Comparison of ENCODE assay signal across 16 mouse cellular contexts in the genomic region with DNA sequence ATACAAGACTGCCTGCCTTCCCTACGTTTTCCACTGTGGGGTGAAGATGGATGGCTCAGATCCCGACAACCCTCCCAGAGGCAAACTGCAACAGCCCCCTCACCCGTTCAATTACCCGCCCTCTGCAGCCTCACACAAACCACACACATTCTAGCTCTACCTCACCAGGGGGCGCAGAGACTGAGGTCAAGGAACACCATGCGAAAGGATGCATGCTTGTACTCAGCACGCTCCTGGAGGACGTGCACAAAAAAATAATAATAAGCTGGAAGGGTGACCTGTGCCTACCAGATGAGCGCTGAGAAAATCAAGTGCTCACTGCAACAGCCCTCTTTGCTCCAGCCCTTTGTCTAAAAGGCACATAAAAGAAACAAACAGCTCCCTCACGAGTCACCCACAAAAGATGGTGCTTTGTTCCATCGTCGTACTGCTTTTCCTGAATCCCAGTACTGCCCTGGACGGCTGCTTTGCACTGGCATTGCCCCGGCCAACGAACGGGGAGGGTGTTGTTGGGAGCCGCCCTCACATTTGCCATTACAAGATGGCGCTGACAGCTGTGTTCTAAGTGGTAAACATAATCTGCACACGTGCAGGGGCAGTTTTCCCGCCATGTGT.
DNase-seq lines count a peak whose midpoint lies in the region; ATAC-seq and TF ChIP-seq lines count a peak whose summit lies in the region.
"Had no signal": no experiment of that assay in that cellular context is flagged by ENCODE, and none has a peak within 500 bp of the region (broad histone marks: within the 10 kb centered on the region; RNA-seq: fewer than 3 reads in every experiment).

No protein-coding gene starts in this region.

- no peak for TF ChIP-seq CTCF in layer of hippocampus, adult 2 months (conservative IDR thresholded peaks at IDR 0.05)
- no peak for TF ChIP-seq CTCF in hindbrain, postnatal 0 days (IDR thresholded peaks at IDR 0.05; ENCODE audit: low read depth)

- peak; percentile 56 for ATAC-seq in forebrain, embryonic 12.5 days (ENCODE audit: low FRiP score)
- 0 out of 2 replicates have a peak, but pooled peaks have one; percentile 8 for ATAC-seq in hindbrain, postnatal 0 days
- ATAC-seq: midbrain, embryonic 13.5 days had no signal

- no peak overlapping the region for H3K9ac ChIP-seq in forebrain, embryonic 12.5 days
- H3K9ac ChIP-seq in hindbrain, postnatal 0 days (replicated peaks; ENCODE audit: low read length): no peak overlapping the region
- H3K9ac ChIP-seq: midbrain, embryonic 13.5 days; stomach, embryonic 15.5 days had no signal

- no peak for DNase-seq in layer of hippocampus, adult 2 months (ENCODE audit: low spot score in 2 of 2)
- DNase-seq in layer of hippocampus, adult 11-12 months (ENCODE audit: low spot score): no peak
- DNase-seq in ES-CJ7 (ENCODE audit: low read depth, low spot score): peak; percentile 38
- no peak for DNase-seq in hindbrain, postnatal 0 days (ENCODE audit: low spot score)
- DNase-seq in spleen, adult 12 weeks (ENCODE audit: low spot score): no peak
- no peak for DNase-seq in ovary, postnatal 10 days (ENCODE audit: low spot score)
- no peak for DNase-seq in spleen, postnatal 36 days (ENCODE audit: low spot score in 2 of 2)
- DNase-seq: adrenal gland, postnatal 14 days; heart, postnatal 4 days; kidney, postnatal 14 days; lung, postnatal 14 days; right cerebral cortex, postnatal 25 days; thymus, postnatal 36 days had no signal

- no peaks in the 10 kb centered on the region for H3K27me3 ChIP-seq in forebrain, embryonic 12.5 days
- H3K27me3 ChIP-seq in hindbrain, postnatal 0 days (ENCODE audit: insufficient read depth, low read length): no peaks in the 10 kb centered on the region
- H3K27me3 ChIP-seq: midbrain, embryonic 13.5 days; stomach, embryonic 15.5 days had no signal

- peak overlapping the region; percentile 64; the same call in 1 of the 2 replicates for H3K27ac ChIP-seq in layer of hippocampus, adult 2 months
- no peak overlapping the region for H3K27ac ChIP-seq in forebrain, embryonic 12.5 days
- no peak overlapping the region for H3K27ac ChIP-seq in hindbrain, postnatal 0 days
- H3K27ac ChIP-seq: midbrain, embryonic 13.5 days; stomach, embryonic 15.5 days had no signal

- WGBS in forebrain, embryonic 12.5 days: 53% methylated on average over 20 of the region's 20 CpGs
- WGBS in hindbrain, postnatal 0 days: 48% methylated on average over 18 of the region's 20 CpGs

- no peak overlapping the region for H3K4me3 ChIP-seq in layer of hippocampus, adult 2 months
- H3K4me3 ChIP-seq in forebrain, embryonic 12.5 days (replicated peaks): no peak overlapping the region
- H3K4me3 ChIP-seq in hindbrain, postnatal 0 days (ENCODE audit: low read length): no peak overlapping the region
- H3K4me3 ChIP-seq: midbrain, embryonic 13.5 days; stomach, embryonic 15.5 days had no signal

- no peaks in the 10 kb centered on the region for H3K9me3 ChIP-seq in forebrain, embryonic 12.5 days
- H3K9me3 ChIP-seq in hindbrain, postnatal 0 days (ENCODE audit: low read length): no peaks in the 10 kb centered on the region
- H3K9me3 ChIP-seq: midbrain, embryonic 13.5 days; stomach, embryonic 15.5 days had no signal

- H3K36me3 ChIP-seq in forebrain, embryonic 12.5 days (replicated peaks): no peaks in the 10 kb centered on the region
- H3K36me3 ChIP-seq in hindbrain, postnatal 0 days (ENCODE audit: insufficient read depth, low read length): no peaks in the 10 kb centered on the region
- H3K36me3 ChIP-seq: midbrain, embryonic 13.5 days; stomach, embryonic 15.5 days had no signal

- peaks cover 20% of the 10 kb centered on the region for H3K4me1 ChIP-seq in forebrain, embryonic 12.5 days
- peaks cover 25% of the 10 kb centered on the region for H3K4me1 ChIP-seq in hindbrain, postnatal 0 days (ENCODE audit: insufficient read depth, low read length)
- H3K4me1 ChIP-seq: stomach, embryonic 15.5 days had no signal

- H3K4me2 ChIP-seq in forebrain, embryonic 12.5 days: no peak overlapping the region
- H3K4me2 ChIP-seq in hindbrain, postnatal 0 days (ENCODE audit: low read depth, low read length): no peak overlapping the region
- H3K4me2 ChIP-seq: midbrain, embryonic 13.5 days; stomach, embryonic 15.5 days had no signal
